Mouse (Mus musculus): ENCODE results near the gene Ric1.

Gene Ric1

DNA sequence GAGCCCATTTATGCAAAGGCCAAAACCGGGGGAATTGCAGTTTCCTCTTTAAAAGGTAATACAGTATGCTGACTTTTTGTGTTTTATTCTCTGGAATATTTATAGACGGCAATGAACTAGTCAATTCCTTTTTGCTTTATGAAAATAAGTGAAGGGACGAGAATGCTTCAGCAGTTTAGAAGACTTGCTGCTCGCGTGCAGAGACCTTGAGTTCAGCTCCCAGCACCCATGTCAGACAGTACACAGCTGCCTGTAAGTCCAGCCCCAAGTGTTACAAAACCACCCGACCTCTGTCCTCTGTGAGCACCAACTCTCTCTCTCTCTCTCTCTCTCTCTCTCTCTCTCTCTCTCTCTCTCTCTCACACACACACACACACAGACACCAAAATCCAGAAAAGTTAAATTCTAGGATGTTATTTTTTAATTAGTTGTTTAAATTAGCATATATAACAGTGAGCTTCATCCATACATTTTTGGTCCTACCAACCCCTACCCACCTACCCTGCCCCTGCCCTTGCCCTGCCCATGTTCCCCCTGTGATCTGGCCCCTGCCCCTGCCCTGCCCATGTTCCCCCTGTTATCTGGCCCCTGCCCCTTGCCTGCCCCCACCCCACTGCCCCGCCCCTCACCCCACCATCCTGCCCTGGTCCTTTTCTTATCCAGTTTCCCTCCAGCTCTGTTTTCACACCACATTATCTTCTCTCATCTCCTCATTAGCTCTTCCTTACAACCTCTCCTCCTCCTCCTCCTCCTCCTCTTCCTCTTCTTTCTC is 25.1 kb upstream of the Ric1 start:
- DNase-seq (ENCODE audit: low read depth, low spot score), result no peak

- no peak for DNase-seq (ENCODE audit: low read depth, low spot score)
Observed at GRCm38 (mm10) chr19:29497874-29498273, 24.2 kb upstream of the Ric1 start.

- no peak for DNase-seq (ENCODE audit: low read depth, low spot score)
Observed at GRCm38 (mm10) chr19:29498842-29499456, 23.1 kb upstream of the Ric1 start.

- no peak for DNase-seq (ENCODE audit: low read depth, low spot score)
Observed at GRCm38 (mm10) chr19:29500333-29500732, 21.7 kb upstream of the Ric1 start.

GRCm38 (mm10) chr19:29501106-29501505 is 21.0 kb upstream of the Ric1 start:
- DNase-seq (ENCODE audit: low read depth, low spot score), result peak; percentile 84

DNA sequence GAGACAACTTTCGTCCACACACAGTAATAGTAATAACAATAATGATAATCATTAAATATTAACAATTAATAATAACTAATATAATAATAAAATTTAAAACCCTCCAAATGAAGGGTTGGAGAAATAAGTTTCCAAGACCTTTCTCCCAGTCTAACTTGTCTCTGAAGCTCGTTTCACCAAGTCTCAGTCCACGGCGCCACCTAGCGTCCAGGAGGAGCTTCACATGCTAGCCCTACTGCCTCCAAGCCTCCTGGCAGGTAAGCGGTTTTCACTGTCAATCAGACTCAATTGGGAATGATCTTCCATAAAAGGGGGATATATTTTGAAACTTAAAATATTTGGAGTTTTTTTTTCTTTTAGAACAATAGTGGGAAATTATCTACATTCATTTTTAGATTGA is 20.6 kb upstream of the Ric1 start:
- peak; percentile 86 for DNase-seq (ENCODE audit: low read depth, low spot score)

DNA sequence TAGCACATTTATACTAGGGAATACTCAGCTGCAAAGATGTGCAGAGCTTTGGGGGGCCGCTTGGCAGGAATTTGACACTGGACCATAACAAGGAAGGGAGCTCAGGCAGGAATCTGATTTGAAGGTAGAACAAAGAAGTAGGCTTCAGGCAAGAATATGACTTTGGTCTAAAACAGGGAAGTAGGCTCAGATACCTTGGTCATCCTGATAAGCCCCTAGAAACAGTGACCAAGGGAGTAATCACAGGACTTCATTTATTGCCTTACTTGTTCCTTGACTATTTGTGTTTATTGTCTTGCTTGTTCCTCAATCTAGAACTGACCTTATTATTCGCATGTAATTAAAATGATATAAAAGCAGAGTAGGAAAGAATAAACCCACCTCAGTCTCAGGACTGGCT is 18.0 kb upstream of the Ric1 start:
- no peak for DNase-seq (ENCODE audit: low read depth, low spot score)

- DNase-seq (ENCODE audit: low read depth, low spot score), result peak; percentile 94
Observed at GRCm38 (mm10) chr19:29505617-29506016, 16.5 kb upstream of the Ric1 start.

DNA sequence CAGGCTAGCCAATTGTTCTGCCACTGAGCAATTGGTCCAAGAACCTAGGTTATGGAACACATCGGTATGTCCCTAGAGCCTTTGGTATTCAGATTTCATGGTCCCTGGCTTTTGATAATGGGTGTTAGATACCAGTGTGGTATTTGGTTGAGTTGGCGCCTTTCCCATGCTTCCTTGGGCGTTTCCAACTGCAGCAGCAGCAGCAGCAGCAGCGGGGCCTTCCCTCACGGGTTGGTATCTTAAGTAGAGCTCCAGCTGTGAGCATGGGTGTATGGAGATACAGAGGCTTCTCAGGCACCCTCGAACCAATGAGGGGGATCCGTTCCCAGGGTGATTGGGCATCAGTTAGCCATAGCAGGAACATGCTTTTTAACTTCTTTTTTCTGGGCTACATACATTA is 13.9 kb upstream of the Ric1 start:
- DNase-seq (ENCODE audit: low read depth, low spot score), result peak; percentile 10

DNA sequence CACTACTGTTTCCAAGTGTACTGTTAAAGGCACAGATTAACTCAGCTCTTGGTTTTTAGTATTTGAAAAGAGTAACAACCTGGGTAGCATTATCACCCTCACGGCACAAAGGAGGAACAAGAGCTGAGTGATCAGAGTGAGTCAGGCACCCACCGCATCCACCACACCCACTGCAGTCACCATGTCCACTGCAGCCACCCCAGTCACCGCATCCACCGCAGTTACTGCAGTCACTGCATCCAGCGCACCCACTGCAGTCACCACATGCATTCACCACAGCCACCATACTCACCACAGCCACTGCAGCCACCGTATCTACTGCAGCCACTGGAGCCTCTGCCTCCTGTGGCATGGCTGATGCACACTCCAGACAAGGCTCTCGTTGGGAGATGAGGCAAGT is 12.2 kb upstream of the Ric1 start:
- DNase-seq (ENCODE audit: low read depth, low spot score), result no peak

DNA sequence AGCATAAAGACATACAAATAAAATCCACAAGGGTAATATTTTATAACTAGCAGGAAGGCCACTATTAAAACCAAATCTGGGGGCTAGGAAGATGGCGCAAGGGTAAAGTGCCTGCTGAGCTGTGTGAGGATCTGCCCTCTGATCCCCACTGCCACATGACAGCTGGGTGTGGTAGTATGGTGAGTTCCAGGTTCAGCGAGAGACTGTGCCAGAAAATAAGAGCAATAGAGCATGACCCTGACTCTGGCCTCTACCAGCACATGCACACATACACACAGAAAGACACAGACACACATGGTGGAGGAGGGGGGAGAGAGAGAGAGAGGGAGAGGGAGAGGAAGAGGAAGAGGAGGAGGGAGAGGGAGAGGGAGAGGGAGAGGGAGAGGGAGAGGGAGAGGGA is 10.3 kb upstream of the Ric1 start:
- no peak for DNase-seq (ENCODE audit: low read depth, low spot score)

DNA sequence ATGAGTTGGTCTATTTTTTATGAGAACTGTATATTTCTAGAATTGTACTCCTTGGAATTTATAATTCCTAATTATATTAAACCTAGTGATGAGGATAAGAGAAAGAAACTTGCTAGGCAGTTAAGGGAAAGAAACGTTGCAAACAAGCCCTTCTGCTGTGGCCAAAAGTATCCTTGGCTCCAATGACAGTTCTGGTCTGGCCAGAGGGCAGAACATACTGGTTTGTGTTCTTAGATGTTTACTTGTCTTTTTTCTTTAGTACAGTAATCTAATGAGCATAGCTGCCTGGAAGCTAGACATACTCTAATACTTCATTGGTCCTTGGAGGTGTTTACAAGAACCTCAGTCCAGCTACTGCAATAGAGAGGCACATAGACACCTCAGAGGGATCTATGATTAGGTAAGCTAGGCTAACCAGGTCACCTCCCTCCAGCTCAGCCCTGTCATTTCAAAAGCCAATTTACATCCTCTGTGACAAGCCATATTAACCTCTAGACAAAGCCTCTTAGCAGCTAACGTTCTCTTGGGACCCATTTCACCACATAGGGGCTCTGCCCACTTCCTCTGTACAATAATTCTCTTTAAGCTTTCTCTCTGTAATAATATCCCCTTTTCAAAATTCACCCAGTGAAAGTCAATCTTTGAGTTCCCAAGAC is 8.8 kb upstream of the Ric1 start:
- no peak for DNase-seq (ENCODE audit: low read depth, low spot score)

GRCm38 (mm10) chr19:29514130-29514529 is 8.0 kb upstream of the Ric1 start:
- no peak for DNase-seq (ENCODE audit: low read depth, low spot score)

GRCm38 (mm10) chr19:29515386-29515785 is 6.7 kb upstream of the Ric1 start:
- no peak for DNase-seq (ENCODE audit: low read depth, low spot score)

DNA sequence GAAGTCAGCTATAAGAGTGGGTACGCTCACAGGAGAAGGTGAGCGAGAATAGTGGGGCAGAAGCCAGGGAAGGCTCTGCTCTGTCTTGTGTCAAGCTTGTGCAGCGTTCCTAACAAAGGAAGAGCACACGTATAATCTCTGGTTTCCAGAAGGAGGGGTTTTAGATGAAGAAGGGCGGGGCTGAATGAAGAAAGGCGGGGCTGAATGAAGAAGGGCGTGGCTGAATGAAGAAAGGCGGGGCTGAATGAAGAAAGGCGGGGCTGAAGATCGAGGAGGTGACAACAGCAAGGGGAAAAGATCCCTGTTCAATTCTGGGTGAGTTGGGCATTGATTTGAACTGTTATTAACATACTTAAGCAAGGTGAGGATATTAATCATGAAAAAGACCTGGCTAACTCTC is 6.1 kb upstream of the Ric1 start:
- DNase-seq (ENCODE audit: low read depth, low spot score), result peak; percentile 81

GRCm38 (mm10) chr19:29518409-29518808 is 3.7 kb upstream of the Ric1 start:
- DNase-seq (ENCODE audit: low read depth, low spot score), result no peak

- DNase-seq (ENCODE audit: low read depth, low spot score), result no peak
Observed at GRCm38 (mm10) chr19:29518922-29519321, 3.2 kb upstream of the Ric1 start.

GRCm38 (mm10) chr19:29520996-29521560 is 1.0 kb upstream of the Ric1 start:
- peak; percentile 46 for DNase-seq (ENCODE audit: low read depth, low spot score)

- DNase-seq (ENCODE audit: low read depth, low spot score), result peak; percentile 72
Observed at GRCm38 (mm10) chr19:29522445-29523229, 555 bp downstream of the Ric1 start.

DNA sequence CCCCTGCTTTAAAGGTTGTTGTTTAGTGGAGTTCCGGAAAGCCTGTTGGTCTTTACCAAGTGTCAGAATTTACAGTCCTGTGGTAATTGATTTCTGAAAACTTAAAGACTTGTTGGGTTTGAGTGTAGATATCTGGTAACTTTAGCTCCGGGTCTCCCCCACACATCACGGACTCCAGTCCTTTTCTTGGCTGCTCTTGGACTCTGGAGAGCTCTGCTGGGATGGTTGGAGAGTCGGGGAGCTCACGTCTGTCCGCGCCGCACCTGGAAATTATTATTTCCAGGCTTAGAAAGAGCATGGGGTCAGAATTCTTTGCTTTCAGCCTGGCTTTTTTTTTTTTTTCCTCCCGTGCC is 1.1 kb downstream of the Ric1 start:
- no peak for DNase-seq (ENCODE audit: low read depth, low spot score)

GRCm38 (mm10) chr19:29523701-29524100 is 1.6 kb downstream of the Ric1 start:
- DNase-seq (ENCODE audit: low read depth, low spot score), result no peak

- no peak for DNase-seq (ENCODE audit: low read depth, low spot score)
Observed at GRCm38 (mm10) chr19:29524614-29525013, 2.5 kb downstream of the Ric1 start.

All from R1 (cell line).